In genomic region chr1:167032046-167032648, GRCm38 (mm10) we compare ENCODE assay signal across 16 mouse cellular contexts. TPM values are rescaled to one million over a fixed set of nuclear protein-coding genes. Genes with fewer than 3 reads are reported as not detected.
DNase-seq lines count a peak whose midpoint lies in the region; ATAC-seq lines count a peak whose summit lies in the region.
"Had no signal": no experiment of that assay in that cellular context is flagged by ENCODE, and none has a peak within 500 bp of the region (broad histone marks: within the 10 kb centered on the region; RNA-seq: fewer than 3 reads in every experiment).

No protein-coding gene starts in this region.

- ATAC-seq in hindbrain, embryonic 12.5 days (ENCODE audit: low FRiP score), result no peak
- ATAC-seq in midbrain, embryonic 14.5 days (ENCODE audit: low FRiP score, low TSS enrichment), result peak; percentile 57; the same call in 1 of the 2 replicates

- H3K27ac ChIP-seq in hindbrain, embryonic 12.5 days, result peak overlapping the region; percentile 25; the same call in 1 of the 2 replicates
- H3K27ac ChIP-seq in midbrain, embryonic 14.5 days (replicated peaks; ENCODE audit: low read depth, low read length), result peak overlapping the region; percentile 60
- H3K27ac ChIP-seq: heart, adult 2 months; heart, embryonic 15.5 days had no signal

- H3K9me3 ChIP-seq in hindbrain, embryonic 12.5 days (replicated peaks), result peaks cover 9% of the 10 kb centered on the region
- peaks cover 8% of the 10 kb centered on the region; the same call in 1 of the 2 replicates for H3K9me3 ChIP-seq in midbrain, embryonic 14.5 days (ENCODE audit: control insufficient read depth, low read length)
- H3K9me3 ChIP-seq: heart, embryonic 15.5 days had no signal

- no peak overlapping the region for H3K4me2 ChIP-seq in hindbrain, embryonic 12.5 days (replicated peaks)
- H3K4me2 ChIP-seq in midbrain, embryonic 14.5 days (ENCODE audit: low read length), result 0 out of 2 replicates have a peak overlapping the region, but pooled peaks have one; percentile 10
- H3K4me2 ChIP-seq: heart, embryonic 15.5 days had no signal

- H3K36me3 ChIP-seq in hindbrain, embryonic 12.5 days, result 0 out of 2 replicates have a peak, but pooled peaks cover 4% of the 10 kb centered on the region
- no peaks in the 10 kb centered on the region for H3K36me3 ChIP-seq in midbrain, embryonic 14.5 days (ENCODE audit: control insufficient read depth, insufficient read depth, low read length)
- H3K36me3 ChIP-seq: heart, embryonic 15.5 days had no signal

- WGBS in hindbrain, embryonic 12.5 days, result 46% methylated on average over 13 of the region's 13 CpGs
- WGBS in midbrain, embryonic 14.5 days, result 29% methylated on average over 13 of the region's 13 CpGs

- H3K4me3 ChIP-seq in hindbrain, embryonic 12.5 days, result no peak overlapping the region
- H3K4me3 ChIP-seq in midbrain, embryonic 14.5 days (replicated peaks; ENCODE audit: low read depth, low read length), result no peak overlapping the region
- H3K4me3 ChIP-seq: heart, adult 2 months; heart, embryonic 15.5 days; megakaryocyte, embryonic 14.5 days had no signal

- peaks cover 7% of the 10 kb centered on the region for H3K4me1 ChIP-seq in hindbrain, embryonic 12.5 days
- peaks cover 8% of the 10 kb centered on the region; the same call in 1 of the 2 replicates for H3K4me1 ChIP-seq in midbrain, embryonic 14.5 days (ENCODE audit: control insufficient read depth, insufficient read depth, low read length)
- H3K4me1 ChIP-seq: heart, embryonic 15.5 days; megakaryocyte, embryonic 14.5 days had no signal

- peak; percentile 39 to 47 for DNase-seq in cerebellum, postnatal 25 days
- DNase-seq in cerebellum, adult 9-11 months, result no peak
- DNase-seq in brain, adult 2 months (ENCODE audit: low read depth, low spot score), result peak; percentile 50
- DNase-seq in midbrain, embryonic 14.5 days, result peak; percentile 58
- no peak for DNase-seq in right cerebral cortex, adult 18-20 months
- no peak for DNase-seq in thymus, adult 18-20 months
- DNase-seq in kidney, postnatal 10 days, result no peak
- DNase-seq: gastrocnemius, postnatal 10 days; heart, adult 2 months; kidney, adult 11 months; kidney, postnatal 14 days; lung, postnatal 10 days; thymus, postnatal 25 days had no signal

- H3K9ac ChIP-seq in hindbrain, embryonic 12.5 days, result no peak overlapping the region
- H3K9ac ChIP-seq in midbrain, embryonic 14.5 days (replicated peaks; ENCODE audit: low read length), result no peak overlapping the region
- H3K9ac ChIP-seq: heart, embryonic 15.5 days had no signal

- no peaks in the 10 kb centered on the region for H3K27me3 ChIP-seq in hindbrain, embryonic 12.5 days
- no peaks in the 10 kb centered on the region for H3K27me3 ChIP-seq in midbrain, embryonic 14.5 days (ENCODE audit: control insufficient read depth, insufficient read depth, low read length)
- H3K27me3 ChIP-seq: heart, embryonic 15.5 days had no signal

RNA-seq across cellular contexts. Expression of gene Fam78b, which starts 30.9 kb away (rescaled TPM):
- polyA plus RNA-seq in hindbrain, embryonic 12.5 days (2016; fragmentation: Nextera tagmentation; extraction: Ambion mirVana), result 11.6 and 13.8 TPM in 2 replicates
- polyA plus RNA-seq in midbrain, embryonic 14.5 days (2014; fragmentation: Nextera tagmentation; extraction: Ambion mirVana), result 12.8 and 16.7 TPM in 2 replicates

Comparison
In these comparisons a context has a peak if more than half of its experiments do, and no peak if none do; other contexts are left out.
1. DNase-seq: peak in cerebellum, postnatal 25 days (2 of 2), brain, adult 2 months (single experiment) and midbrain, embryonic 14.5 days (single experiment); none in cerebellum, adult 9-11 months (single experiment), right cerebral cortex, adult 18-20 months (single experiment), thymus, adult 18-20 months (0 of 2) and kidney, postnatal 10 days (single experiment).